Mouse (Mus musculus) midbrain, embryonic 12.5 days (tissue): ENCODE measurements around the gene Erlin1. TPM values are rescaled to one million over a fixed set of nuclear protein-coding genes. Genes with fewer than 3 reads are reported as not detected.

Experiments used
- ATAC-seq: fragments of 200-750 bp; cut with Nextera tagmentation; 2 replicates; pipeline ENCODE4 v1.8.0; 2017; ENCODE audit warnings: low read depth, moderate TSS enrichment, moderate library complexity; ENCODE audit not compliant: low FRiP score
- H3K27ac ChIP-seq: fragments of 300-500 bp; sonication (generic); replicated peaks from 2 replicates; pipeline ENCODE4 v1.5.1; 2016; ENCODE audit warnings: mild to moderate bottlenecking
- H3K27me3 ChIP-seq: fragments of 300-500 bp; sonication (generic); 2 replicates; pipeline ENCODE4 v1.6.1; 2016; ENCODE audit warnings: mild to moderate bottlenecking
- H3K36me3 ChIP-seq: fragments of 300-500 bp; sonication (generic); 2 replicates; pipeline ENCODE4 v1.6.1; 2016
- H3K4me1 ChIP-seq: fragments of 300-500 bp; sonication (generic); 2 replicates; pipeline ENCODE4 v1.6.1; 2016
- H3K4me2 ChIP-seq: fragments of 300-500 bp; sonication (generic); replicated peaks from 2 replicates; pipeline ENCODE4 v1.6.1; 2016; ENCODE audit warnings: mild to moderate bottlenecking, moderate library complexity
- H3K4me3 ChIP-seq: fragments of 300-500 bp; sonication (generic); 2 replicates; pipeline ENCODE4 v1.5.1; 2016; ENCODE audit warnings: mild to moderate bottlenecking
- H3K9ac ChIP-seq: fragments of 300-500 bp; sonication (generic); replicated peaks from 2 replicates; pipeline ENCODE4 v1.6.1; 2016; ENCODE audit warnings: mild to moderate bottlenecking, moderate library complexity
- H3K9me3 ChIP-seq: fragments of 300-500 bp; sonication (generic); 2 replicates; pipeline ENCODE4 v1.6.1; 2016; ENCODE audit warnings: mild to moderate bottlenecking
- WGBS: fragments of 180-500 bp; shearing (Covaris S2); methylation state at CpG from one replicate; pipeline ENCODE4 v1.1.7; 2016; 5-methylcytosine and 5-hydroxymethylcytosine counted together
- polyA plus RNA-seq: library from polyadenylated mRNA; unstranded; fragments of >200 nt; fragmentation: Nextera tagmentation; extraction: Ambion mirVana; gene quantifications from 2 replicates; pipeline ENCODE4 v1.2.1, GENCODE M21; 2016

Gene Erlin1
- polyA plus RNA-seq, 1 experiment from 2014 or later: 22.0 TPM

DNA sequence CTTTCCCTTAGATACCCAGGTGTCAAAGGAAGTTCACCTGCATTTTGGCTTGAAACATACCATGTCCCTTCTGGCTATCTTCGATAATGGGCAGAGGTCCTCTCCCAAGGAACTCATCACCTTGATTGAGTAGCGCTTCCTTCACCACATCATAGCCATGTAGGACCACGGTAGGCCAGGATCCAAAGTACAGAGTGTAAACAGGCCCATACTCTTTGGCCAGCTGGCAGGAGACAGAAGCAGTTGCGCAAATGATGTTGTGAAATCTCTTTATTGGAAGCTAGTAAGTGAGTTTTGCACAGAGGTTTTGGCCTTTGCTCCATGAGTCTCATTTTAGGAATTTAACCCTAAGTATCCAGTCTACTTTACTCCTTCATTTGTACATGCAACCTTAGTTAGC lies 48.1 kb downstream of the Erlin1 start:
- Histone ChIP-seq H3K4me2 (no peak overlapping the region), H3K27me3 (no peaks in the 10 kb centered on the region), H3K9me3 (no peaks in the 10 kb centered on the region), H3K4me3 (no peak overlapping the region), H3K4me1 (no peaks in the 10 kb centered on the region), H3K9ac (no peak overlapping the region), H3K36me3 (no peaks in the 10 kb centered on the region), H3K27ac (no peak overlapping the region)
- ATAC-seq: no peak
- 91% methylated on average over 4 of the region's 4 CpGs for WGBS

DNA sequence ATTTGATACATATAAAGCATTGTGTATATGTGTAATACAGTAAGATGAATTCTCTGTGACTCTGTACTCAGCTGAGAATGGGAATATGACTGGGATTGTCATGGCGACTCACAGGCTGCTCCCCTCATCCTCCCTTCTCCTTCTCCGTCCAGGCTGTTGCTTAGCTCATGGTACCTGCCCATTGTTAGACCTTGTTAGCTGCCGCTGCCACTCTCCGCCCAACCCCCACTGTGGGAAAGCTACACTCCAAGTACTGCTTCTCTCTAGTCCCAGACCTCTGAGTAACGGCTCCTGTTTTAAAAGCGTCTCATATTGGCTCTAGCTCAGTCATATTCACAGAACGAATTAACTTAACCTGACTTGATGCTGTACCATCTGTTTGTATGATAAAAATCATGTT lies 49.8 kb downstream of the Erlin1 start:
- Histone ChIP-seq H3K4me1 (no peaks in the 10 kb centered on the region), H3K9ac (no peak overlapping the region), H3K4me3 (no peak overlapping the region), H3K27ac (no peak overlapping the region), H3K27me3 (no peaks in the 10 kb centered on the region), H3K9me3 (no peaks in the 10 kb centered on the region), H3K4me2 (no peak overlapping the region), H3K36me3 (no peaks in the 10 kb centered on the region)
- 57% methylated on average over 7 of the region's 7 CpGs for WGBS
- no peak for ATAC-seq

DNA sequence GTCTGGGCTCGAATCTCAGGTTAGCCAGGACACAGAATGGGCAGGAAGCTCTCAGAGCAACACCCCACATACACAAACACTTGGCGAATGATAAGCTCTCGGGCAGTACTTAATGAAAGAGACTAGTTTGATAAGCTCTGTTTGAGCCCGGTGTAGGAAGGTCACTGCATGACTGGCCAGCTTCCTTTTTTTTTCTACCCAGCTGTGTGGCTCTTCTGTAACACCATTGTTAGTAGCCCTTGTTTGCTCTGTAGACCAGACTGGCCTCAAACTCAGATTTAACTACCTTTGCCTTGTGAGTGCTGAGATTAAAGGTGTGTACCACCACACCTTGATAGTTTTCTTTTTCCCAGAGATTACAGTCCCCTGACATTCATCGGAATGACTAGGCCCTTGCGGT lies 55.7 kb downstream of the Erlin1 start:
- H3K4me2 ChIP-seq: no peak overlapping the region
- H3K9ac ChIP-seq: no peak overlapping the region
- 83% methylated on average over 6 of the region's 6 CpGs for WGBS
- no peaks in the 10 kb centered on the region for H3K36me3 ChIP-seq
- no peaks in the 10 kb centered on the region for H3K27me3 ChIP-seq
- no peaks in the 10 kb centered on the region for H3K9me3 ChIP-seq
- no peak for ATAC-seq
- H3K4me1 ChIP-seq: no peaks in the 10 kb centered on the region
- no peak overlapping the region for H3K27ac ChIP-seq
- no peak overlapping the region for H3K4me3 ChIP-seq

- Histone ChIP-seq H3K27me3 (no peaks in the 10 kb centered on the region), H3K9ac (no peak overlapping the region), H3K9me3 (no peaks in the 10 kb centered on the region), H3K36me3 (no peaks in the 10 kb centered on the region), H3K27ac (no peak overlapping the region), H3K4me1 (no peaks in the 10 kb centered on the region), H3K4me3 (no peak overlapping the region), H3K4me2 (no peak overlapping the region)
- 85% methylated on average over 15 of the region's 15 CpGs for WGBS
- no peak for ATAC-seq
These were observed 60.8 kb downstream of the Erlin1 start for GRCm38 (mm10) chr19:44008784-44009183.

DNA sequence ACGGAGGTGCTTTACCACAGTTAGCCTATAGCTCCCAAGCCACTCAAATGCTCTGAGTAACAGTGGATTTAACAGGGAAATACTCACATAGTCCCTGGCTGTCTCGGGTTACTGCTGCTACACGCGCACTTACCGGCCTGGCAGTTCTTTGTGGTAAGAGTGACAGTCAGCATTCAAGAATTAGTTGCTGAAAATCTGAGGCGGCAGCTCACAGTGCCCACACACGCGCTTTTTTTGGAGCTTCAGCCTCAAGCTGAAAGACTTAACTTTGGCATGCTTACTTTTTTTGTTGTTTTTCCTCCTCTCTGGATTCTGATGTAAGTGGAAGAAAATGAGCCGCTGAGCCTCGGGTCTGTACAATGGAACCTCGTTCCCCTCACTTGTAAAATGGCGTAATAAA lies 62.4 kb downstream of the Erlin1 start:
- Histone ChIP-seq H3K27ac (no peak overlapping the region), H3K4me1 (no peaks in the 10 kb centered on the region), H3K27me3 (no peaks in the 10 kb centered on the region), H3K36me3 (no peaks in the 10 kb centered on the region), H3K4me2 (no peak overlapping the region), H3K9me3 (no peaks in the 10 kb centered on the region), H3K4me3 (no peak overlapping the region), H3K9ac (no peak overlapping the region)
- 65% methylated on average over 12 of the region's 12 CpGs for WGBS
- ATAC-seq: no peak

GRCm38 (mm10) chr19:44005025-44005424 lies 64.6 kb downstream of the Erlin1 start:
- Histone ChIP-seq H3K27ac (no peak overlapping the region), H3K36me3 (no peaks in the 10 kb centered on the region), H3K4me1 (no peaks in the 10 kb centered on the region), H3K27me3 (no peaks in the 10 kb centered on the region), H3K9ac (no peak overlapping the region), H3K4me3 (no peak overlapping the region), H3K9me3 (no peaks in the 10 kb centered on the region), H3K4me2 (no peak overlapping the region)
- ATAC-seq: no peak
- WGBS: 75% methylated on average over 4 of the region's 4 CpGs

- Histone ChIP-seq H3K27me3 (no peaks in the 10 kb centered on the region), H3K9ac (no peak overlapping the region), H3K27ac (no peak overlapping the region), H3K4me1 (no peaks in the 10 kb centered on the region), H3K36me3 (no peaks in the 10 kb centered on the region), H3K4me3 (no peak overlapping the region), H3K4me2 (no peak overlapping the region), H3K9me3 (no peaks in the 10 kb centered on the region)
- no peak for ATAC-seq
- WGBS: 86% methylated on average over 2 of the region's 2 CpGs
These were observed 65.3 kb downstream of the Erlin1 start for GRCm38 (mm10) chr19:44004261-44004660.

GRCm38 (mm10) chr19:44000720-44001119 lies 68.9 kb downstream of the Erlin1 start:
- Histone ChIP-seq H3K27ac (no peak overlapping the region), H3K9me3 (no peaks in the 10 kb centered on the region), H3K9ac (no peak overlapping the region), H3K4me1 (no peaks in the 10 kb centered on the region), H3K4me3 (no peak overlapping the region), H3K27me3 (no peaks in the 10 kb centered on the region), H3K36me3 (no peaks in the 10 kb centered on the region), H3K4me2 (no peak overlapping the region)
- 81% methylated on average over 5 of the region's 5 CpGs for WGBS
- no peak for ATAC-seq

DNA sequence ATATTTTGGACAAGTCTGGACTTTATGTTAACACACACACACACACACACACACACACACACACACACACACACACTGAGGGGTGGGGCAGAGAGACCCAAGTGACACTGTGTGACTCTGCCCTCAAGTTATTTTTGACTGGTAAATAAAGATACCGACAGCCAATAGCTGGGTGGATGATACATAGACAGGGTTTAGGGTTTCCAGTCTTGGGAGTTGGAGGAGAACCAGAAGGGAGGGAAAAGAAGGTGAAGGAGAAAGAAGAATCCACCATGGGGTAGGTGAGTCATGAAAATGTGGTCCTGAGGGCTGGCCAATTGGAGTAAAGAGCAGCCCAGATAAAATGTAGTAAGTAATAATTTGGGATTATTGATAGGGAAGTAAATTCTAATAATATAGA lies 69.5 kb downstream of the Erlin1 start:
- Histone ChIP-seq H3K36me3 (no peaks in the 10 kb centered on the region), H3K27me3 (no peaks in the 10 kb centered on the region), H3K27ac (no peak overlapping the region), H3K9me3 (no peaks in the 10 kb centered on the region), H3K4me2 (no peak overlapping the region), H3K4me1 (no peaks in the 10 kb centered on the region), H3K9ac (no peak overlapping the region), H3K4me3 (no peak overlapping the region)
- ATAC-seq: no peak
- 93% methylated on average over 1 of the region's 1 CpGs for WGBS

- no peaks in the 10 kb centered on the region for H3K9me3 ChIP-seq
- ATAC-seq: no peak
- no peak overlapping the region for H3K27ac ChIP-seq
- no peak overlapping the region for H3K9ac ChIP-seq
- 89% methylated on average over 11 of the region's 11 CpGs for WGBS
- H3K4me1 ChIP-seq: no peaks in the 10 kb centered on the region
- no peak overlapping the region for H3K4me2 ChIP-seq
- no peak overlapping the region for H3K4me3 ChIP-seq
- no peaks in the 10 kb centered on the region for H3K27me3 ChIP-seq
- H3K36me3 ChIP-seq: no peaks in the 10 kb centered on the region
These were observed 70.6 kb downstream of the Erlin1 start for GRCm38 (mm10) chr19:43998802-43999527.

DNA sequence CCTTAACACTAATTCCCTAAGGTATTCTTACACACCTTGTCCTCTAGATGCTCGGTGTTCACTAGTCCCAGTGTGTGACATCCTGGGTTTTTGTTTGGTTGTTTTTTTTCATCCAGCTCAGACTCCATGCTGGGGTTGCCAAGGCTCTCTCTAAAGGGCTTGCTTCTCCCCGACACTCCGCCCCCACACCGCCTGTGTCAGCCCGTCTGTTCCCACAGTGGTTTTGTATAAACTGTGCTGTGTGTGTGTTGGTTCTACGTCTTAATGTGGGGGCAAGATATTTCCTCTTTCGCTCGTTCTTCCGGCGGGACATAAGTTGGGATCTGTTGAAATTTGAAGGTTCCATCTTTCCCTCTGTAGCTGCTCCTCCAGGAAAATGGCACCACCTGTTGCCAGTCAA lies 71.5 kb downstream of the Erlin1 start:
- Histone ChIP-seq H3K9me3 (no peaks in the 10 kb centered on the region), H3K9ac (no peak overlapping the region), H3K4me3 (no peak overlapping the region), H3K27me3 (no peaks in the 10 kb centered on the region), H3K36me3 (no peaks in the 10 kb centered on the region), H3K27ac (no peak overlapping the region), H3K4me1 (no peaks in the 10 kb centered on the region), H3K4me2 (no peak overlapping the region)
- 88% methylated on average over 10 of the region's 10 CpGs for WGBS
- no peak for ATAC-seq

DNA sequence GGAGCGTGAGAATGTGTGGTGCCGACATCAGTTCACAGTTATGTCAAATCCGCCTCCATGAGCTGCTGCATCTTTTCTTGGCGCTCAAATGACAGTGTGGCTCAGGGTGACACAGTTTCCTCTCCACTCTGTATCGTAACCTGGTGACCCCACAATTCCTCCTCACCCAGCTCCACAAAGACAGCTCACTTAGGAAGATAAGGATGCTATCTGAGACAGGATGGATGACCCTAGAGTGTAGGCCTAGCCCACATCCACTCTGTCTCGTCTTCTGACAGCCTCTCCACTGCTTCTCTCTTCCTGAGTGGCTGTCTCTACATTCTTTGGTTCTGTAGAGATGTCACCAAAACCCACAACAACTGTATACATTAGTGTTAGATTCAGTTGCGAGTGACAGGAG lies 74.2 kb downstream of the Erlin1 start:
- Histone ChIP-seq H3K9me3 (no peaks in the 10 kb centered on the region), H3K27ac (no peak overlapping the region), H3K27me3 (no peaks in the 10 kb centered on the region), H3K9ac (no peak overlapping the region), H3K4me1 (no peaks in the 10 kb centered on the region), H3K4me2 (no peak overlapping the region), H3K36me3 (no peaks in the 10 kb centered on the region), H3K4me3 (no peak overlapping the region)
- ATAC-seq: no peak
- 83% methylated on average over 7 of the region's 7 CpGs for WGBS

DNA sequence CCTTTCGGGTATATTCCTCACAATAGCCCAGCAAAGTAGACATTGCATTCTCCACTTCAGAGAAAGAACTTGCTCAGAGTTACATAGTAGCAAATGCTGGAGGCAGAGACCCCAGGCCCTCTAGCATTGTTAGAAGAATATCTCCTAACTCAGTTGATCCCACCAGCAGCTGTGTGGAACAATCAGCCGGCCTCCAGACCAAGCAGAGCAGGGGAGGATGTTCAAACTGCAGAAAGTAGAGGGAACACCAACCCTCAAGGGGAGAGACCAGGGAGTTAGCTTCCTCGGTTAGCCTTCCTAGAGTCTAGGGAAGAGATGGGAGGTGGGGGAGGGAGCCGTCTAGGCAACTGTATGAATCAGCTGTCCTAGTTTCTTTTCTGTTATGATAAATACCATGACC lies 77.1 kb downstream of the Erlin1 start:
- Histone ChIP-seq H3K9ac (no peak overlapping the region), H3K4me2 (no peak overlapping the region), H3K9me3 (no peaks in the 10 kb centered on the region), H3K27me3 (no peaks in the 10 kb centered on the region), H3K27ac (no peak overlapping the region), H3K4me1 (no peaks in the 10 kb centered on the region), H3K36me3 (no peaks in the 10 kb centered on the region), H3K4me3 (no peak overlapping the region)
- WGBS: 81% methylated on average over 4 of the region's 4 CpGs
- no peak for ATAC-seq
